Mouse (Mus musculus): Measurements from ENCODE around the gene Fbxo10. TPM values are rescaled to one million over a fixed set of nuclear protein-coding genes. Genes with fewer than 3 reads are reported as not detected.

Gene Fbxo10
- polyA plus RNA-seq, 1 experiment from 2014 or later, result 14.6 TPM

GRCm38 (mm10) chr4:45037455-45038410 is 46.7 kb downstream of the Fbxo10 start:
- DNase-seq (ENCODE audit: low spot score) (no peak), ATAC-seq (ENCODE audit: low FRiP score) (no peak)
- WGBS, result 92% methylated on average over 13 of the region's 13 CpGs
- Histone ChIP-seq H3K36me3 (replicated peaks; ENCODE audit: control insufficient read depth, insufficient read depth) (peaks cover 78% of the 10 kb centered on the region), H3K9me3 (ENCODE audit: control insufficient read depth, low read length) (no peaks in the 10 kb centered on the region), H3K9ac (no peak overlapping the region), H3K4me3 (replicated peaks; ENCODE audit: low read length) (no peak overlapping the region), H3K4me2 (replicated peaks) (no peak overlapping the region), H3K27ac (no peak overlapping the region), H3K27me3 (ENCODE audit: control insufficient read depth, insufficient read depth, low read length) (no peaks in the 10 kb centered on the region), H3K4me1 (replicated peaks; ENCODE audit: control insufficient read depth, insufficient read depth, low read length) (no peaks in the 10 kb centered on the region)

GRCm38 (mm10) chr4:45036571-45036970 is 47.8 kb downstream of the Fbxo10 start:
- peaks cover 80% of the 10 kb centered on the region for H3K36me3 ChIP-seq (replicated peaks; ENCODE audit: control insufficient read depth, insufficient read depth)
- ATAC-seq (ENCODE audit: low FRiP score), result no peak
- 75% methylated on average over 5 of the region's 5 CpGs for WGBS

GRCm38 (mm10) chr4:45036048-45036447 is 48.4 kb downstream of the Fbxo10 start:
- Histone ChIP-seq H3K9ac (no peak overlapping the region), H3K4me2 (replicated peaks) (no peak overlapping the region), H3K9me3 (ENCODE audit: control insufficient read depth, low read length) (no peaks in the 10 kb centered on the region), H3K27me3 (ENCODE audit: control insufficient read depth, insufficient read depth, low read length) (no peaks in the 10 kb centered on the region), H3K4me1 (replicated peaks; ENCODE audit: control insufficient read depth, insufficient read depth, low read length) (no peaks in the 10 kb centered on the region), H3K27ac (no peak overlapping the region), H3K36me3 (replicated peaks; ENCODE audit: control insufficient read depth, insufficient read depth) (peaks cover 80% of the 10 kb centered on the region), H3K4me3 (replicated peaks; ENCODE audit: low read length) (no peak overlapping the region)
- WGBS, result 92% methylated on average over 10 of the region's 10 CpGs
- ATAC-seq (ENCODE audit: low FRiP score) (no peak), DNase-seq (ENCODE audit: low spot score) (no peak)

More at GRCm38 (mm10) chr4:45036571-45036970, 47.8 kb downstream of the Fbxo10 start:
- Histone ChIP-seq H3K9ac (no peak overlapping the region), H3K27ac (no peak overlapping the region), H3K9me3 (ENCODE audit: control insufficient read depth, low read length) (no peaks in the 10 kb centered on the region), H3K4me1 (replicated peaks; ENCODE audit: control insufficient read depth, insufficient read depth, low read length) (no peaks in the 10 kb centered on the region), H3K4me2 (replicated peaks) (no peak overlapping the region), H3K27me3 (ENCODE audit: control insufficient read depth, insufficient read depth, low read length) (no peaks in the 10 kb centered on the region), H3K4me3 (replicated peaks; ENCODE audit: low read length) (no peak overlapping the region)
- DNase-seq (ENCODE audit: low spot score), result no peak

GRCm38 (mm10) chr4:45034693-45035628 is 49.4 kb downstream of the Fbxo10 start:
- no peak overlapping the region for H3K27ac ChIP-seq
- 75% methylated on average over 16 of the region's 16 CpGs for WGBS
- ATAC-seq (ENCODE audit: low FRiP score), result no peak
- no peak for DNase-seq (ENCODE audit: low spot score)
- no peak overlapping the region for H3K4me2 ChIP-seq (replicated peaks)
- no peak overlapping the region for H3K9ac ChIP-seq
- H3K4me3 ChIP-seq (replicated peaks; ENCODE audit: low read length), result no peak overlapping the region
- H3K9me3 ChIP-seq (ENCODE audit: control insufficient read depth, low read length), result no peaks in the 10 kb centered on the region
- peaks cover 78% of the 10 kb centered on the region for H3K36me3 ChIP-seq (replicated peaks; ENCODE audit: control insufficient read depth, insufficient read depth)
- H3K4me1 ChIP-seq (replicated peaks; ENCODE audit: control insufficient read depth, insufficient read depth, low read length), result no peaks in the 10 kb centered on the region
- H3K27me3 ChIP-seq (ENCODE audit: control insufficient read depth, insufficient read depth, low read length), result no peaks in the 10 kb centered on the region

GRCm38 (mm10) chr4:45032586-45032985 is 51.8 kb downstream of the Fbxo10 start:
- Histone ChIP-seq H3K4me1 (replicated peaks; ENCODE audit: control insufficient read depth, insufficient read depth, low read length) (no peaks in the 10 kb centered on the region), H3K36me3 (replicated peaks; ENCODE audit: control insufficient read depth, insufficient read depth) (peaks cover 82% of the 10 kb centered on the region), H3K9me3 (ENCODE audit: control insufficient read depth, low read length) (no peaks in the 10 kb centered on the region), H3K9ac (no peak overlapping the region), H3K27me3 (ENCODE audit: control insufficient read depth, insufficient read depth, low read length) (no peaks in the 10 kb centered on the region), H3K27ac (no peak overlapping the region), H3K4me3 (replicated peaks; ENCODE audit: low read length) (no peak overlapping the region), H3K4me2 (replicated peaks) (no peak overlapping the region)
- DNase-seq (ENCODE audit: low spot score) (no peak), ATAC-seq (ENCODE audit: low FRiP score) (no peak)
- WGBS, result 93% methylated on average over 9 of the region's 9 CpGs

- Histone ChIP-seq H3K27ac (no peak overlapping the region), H3K9me3 (ENCODE audit: control insufficient read depth, low read length) (no peaks in the 10 kb centered on the region), H3K4me2 (replicated peaks) (no peak overlapping the region), H3K27me3 (ENCODE audit: control insufficient read depth, insufficient read depth, low read length) (no peaks in the 10 kb centered on the region), H3K9ac (no peak overlapping the region), H3K4me1 (replicated peaks; ENCODE audit: control insufficient read depth, insufficient read depth, low read length) (no peaks in the 10 kb centered on the region), H3K36me3 (replicated peaks; ENCODE audit: control insufficient read depth, insufficient read depth) (peaks cover 74% of the 10 kb centered on the region), H3K4me3 (replicated peaks; ENCODE audit: low read length) (no peak overlapping the region)
- DNase-seq (ENCODE audit: low spot score) (no peak), ATAC-seq (ENCODE audit: low FRiP score) (no peak)
- 84% methylated on average over 4 of the region's 4 CpGs for WGBS
Observed at GRCm38 (mm10) chr4:45026459-45026858, 57.9 kb downstream of the Fbxo10 start.

GRCm38 (mm10) chr4:45019009-45019408 is 65.4 kb downstream of the Fbxo10 start:
- DNase-seq (ENCODE audit: low spot score) (no peak), ATAC-seq (ENCODE audit: low FRiP score) (peak; percentile 18; the same call in 1 of the 2 replicates)
- Histone ChIP-seq H3K4me3 (replicated peaks; ENCODE audit: low read length) (peak overlapping the region; percentile 78), H3K27ac (no peak overlapping the region), H3K9me3 (ENCODE audit: control insufficient read depth, low read length) (no peaks in the 10 kb centered on the region), H3K27me3 (ENCODE audit: control insufficient read depth, insufficient read depth, low read length) (no peaks in the 10 kb centered on the region), H3K9ac (peak overlapping the region; percentile 70), H3K4me1 (replicated peaks; ENCODE audit: control insufficient read depth, insufficient read depth, low read length) (peaks cover 20% of the 10 kb centered on the region), H3K36me3 (replicated peaks; ENCODE audit: control insufficient read depth, insufficient read depth) (peaks cover 15% of the 10 kb centered on the region), H3K4me2 (replicated peaks) (peak overlapping the region; percentile 97)
- WGBS, result 3% methylated on average over 14 of the region's 14 CpGs

- peak; percentile 81 for ATAC-seq (ENCODE audit: low FRiP score)
- peak within 1 kb of the TSS; percentile 78 for H3K4me3 ChIP-seq (replicated peaks; ENCODE audit: low read length)
- H3K27ac ChIP-seq, result peak within 1 kb of the TSS; percentile 18; the same call in 1 of the 2 replicates
- H3K36me3 ChIP-seq (replicated peaks; ENCODE audit: control insufficient read depth, insufficient read depth), result peaks cover 11% of the 10 kb centered on the region
- H3K9me3 ChIP-seq (ENCODE audit: control insufficient read depth, low read length), result no peaks in the 10 kb centered on the region
- DNase-seq (ENCODE audit: low spot score), result peak; percentile 89
- 0% methylated on average over 29 of the region's 29 CpGs for WGBS
- peaks cover 22% of the 10 kb centered on the region for H3K4me1 ChIP-seq (replicated peaks; ENCODE audit: control insufficient read depth, insufficient read depth, low read length)
- peak within 1 kb of the TSS; percentile 97 for H3K4me2 ChIP-seq (replicated peaks)
- H3K27me3 ChIP-seq (ENCODE audit: control insufficient read depth, insufficient read depth, low read length), result no peaks in the 10 kb centered on the region
- peak within 1 kb of the TSS; percentile 70 for H3K9ac ChIP-seq
Observed at GRCm38 (mm10) chr4:45018452-45018980, 65.9 kb downstream of the Fbxo10 start, which contains the start of gene Polr1e. Gene Polr1e (plus strand): TSS chr4:45018583.

Measured in hindbrain, embryonic 14.5 days (tissue).